Mouse (Mus musculus): ENCODE data around the gene Olfr466. TPM values are rescaled to one million over a fixed set of nuclear protein-coding genes. Genes with fewer than 3 reads are reported as not detected.

The Olfr466 gene
- polyA plus RNA-seq (2012; rRNA removed): not detected in 2 replicates

DNA sequence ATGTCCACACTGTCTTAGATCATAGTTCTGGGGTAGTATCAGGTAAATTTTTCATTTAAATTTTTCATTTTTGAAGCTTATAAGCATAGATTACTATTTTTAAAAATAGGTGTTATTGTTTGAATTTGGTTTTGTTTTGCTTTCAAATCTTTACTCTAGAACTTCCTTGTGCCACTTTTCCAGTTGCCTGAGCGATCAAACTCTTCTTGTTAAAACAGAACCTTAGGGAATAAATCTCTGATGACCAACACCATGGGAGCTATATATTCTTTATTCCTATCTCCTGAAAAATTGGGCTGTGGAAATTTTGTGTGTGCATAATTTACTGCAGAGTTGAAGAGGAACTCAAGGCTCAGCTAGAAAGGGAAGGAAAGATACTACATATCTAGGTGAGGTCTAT is at the start of gene Olfr466:
Gene Olfr466, plus strand, starts transcription at position 301 of the 400 bp plus-strand sequence.
- 60% methylated on average over 1 of the region's 1 CpGs for WGBS
- Histone ChIP-seq H3K4me3 (ENCODE audit: extremely low read depth, insufficient read depth, insufficient read length) (no peak within 1 kb of the TSS), H3K27me3 (ENCODE audit: control insufficient read depth, insufficient read depth, low read length) (no peaks in the 10 kb centered on the region), H3K27ac (ENCODE audit: insufficient read depth, low read length) (no peak within 1 kb of the TSS), H3K36me3 (ENCODE audit: control insufficient read depth, insufficient read depth, low read length) (no peaks in the 10 kb centered on the region), H3K4me1 (ENCODE audit: control insufficient read depth, insufficient read depth, insufficient read length) (no peaks in the 10 kb centered on the region)
- no peak for DNase-seq (ENCODE audit: low read depth in 1 of 2, low spot score in 2 of 2)
- no peak for TF ChIP-seq POLR2A (IDR thresholded peaks at IDR 0.05; ENCODE audit: low read depth, low read length)
- TF ChIP-seq CTCF (IDR thresholded peaks at IDR 0.05; ENCODE audit: extremely low read depth, insufficient read depth, insufficient read length, insufficient replicate concordance): no peak

DNA sequence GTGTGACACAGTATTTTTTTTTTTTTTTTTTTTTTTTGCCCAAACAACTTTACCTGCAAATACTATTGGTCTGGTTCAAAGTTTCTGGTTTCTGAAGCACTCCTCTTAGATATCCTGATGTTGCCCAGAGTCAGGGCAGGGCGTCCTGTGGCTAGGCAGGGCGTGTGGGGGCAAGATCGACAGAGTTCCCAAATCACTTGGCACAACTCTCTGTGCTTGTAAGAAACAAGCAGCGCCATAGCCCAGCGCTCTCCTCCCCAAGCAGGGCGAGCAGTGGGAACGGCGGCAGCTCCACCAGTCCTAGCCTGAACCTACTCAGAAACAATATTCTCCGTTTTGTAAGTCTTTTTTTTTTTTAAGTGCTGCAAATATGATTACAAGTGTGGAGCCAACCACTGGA is 49.4 kb upstream of the Olfr466 start:
- Histone ChIP-seq H3K27me3 (ENCODE audit: control insufficient read depth, insufficient read depth, low read length) (no peaks in the 10 kb centered on the region), H3K27ac (ENCODE audit: insufficient read depth, low read length) (no peak overlapping the region), H3K36me3 (ENCODE audit: control insufficient read depth, insufficient read depth, low read length) (no peaks in the 10 kb centered on the region), H3K4me3 (ENCODE audit: extremely low read depth, insufficient read depth, insufficient read length) (no peak overlapping the region), H3K4me1 (ENCODE audit: control insufficient read depth, insufficient read depth, insufficient read length) (peaks cover 7% of the 10 kb centered on the region)
- no peak for DNase-seq (ENCODE audit: low read depth in 1 of 2, low spot score in 2 of 2)
- 78% methylated on average over 9 of the region's 9 CpGs for WGBS
- no peak for TF ChIP-seq POLR2A (IDR thresholded peaks at IDR 0.05; ENCODE audit: low read depth, low read length)

DNA sequence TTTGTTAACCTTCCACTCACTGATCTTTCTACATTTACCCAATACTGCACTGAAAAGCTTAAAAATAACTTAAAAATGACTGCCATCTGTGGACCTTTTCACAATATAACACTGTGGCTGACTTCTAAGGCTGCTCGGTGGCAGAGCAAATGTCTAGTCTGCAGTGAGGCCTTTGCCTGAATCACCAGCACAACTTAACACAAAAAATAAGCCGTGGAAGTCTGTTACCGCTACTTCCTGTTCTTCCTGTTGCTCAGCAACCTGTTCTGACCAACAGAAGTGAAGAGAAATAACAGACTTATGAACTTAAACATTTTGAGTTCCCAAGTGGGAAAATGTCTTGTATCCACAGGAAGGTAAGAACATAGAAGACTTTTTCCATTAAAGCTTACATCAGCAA is 48.8 kb upstream of the Olfr466 start:
- no peak overlapping the region for H3K4me3 ChIP-seq (ENCODE audit: extremely low read depth, insufficient read depth, insufficient read length)
- TF ChIP-seq CTCF (IDR thresholded peaks at IDR 0.05; ENCODE audit: extremely low read depth, insufficient read depth, insufficient read length, insufficient replicate concordance): no peak
- no peak for TF ChIP-seq POLR2A (IDR thresholded peaks at IDR 0.05; ENCODE audit: low read depth, low read length)
- 23% methylated on average over 3 of the region's 3 CpGs for WGBS
- peaks cover 7% of the 10 kb centered on the region for H3K4me1 ChIP-seq (ENCODE audit: control insufficient read depth, insufficient read depth, insufficient read length)
- no peaks in the 10 kb centered on the region for H3K36me3 ChIP-seq (ENCODE audit: control insufficient read depth, insufficient read depth, low read length)
- no peak for DNase-seq (ENCODE audit: low read depth in 1 of 2, low spot score in 2 of 2)
- H3K27me3 ChIP-seq (ENCODE audit: control insufficient read depth, insufficient read depth, low read length): no peaks in the 10 kb centered on the region
- no peak overlapping the region for H3K27ac ChIP-seq (ENCODE audit: insufficient read depth, low read length)

DNA sequence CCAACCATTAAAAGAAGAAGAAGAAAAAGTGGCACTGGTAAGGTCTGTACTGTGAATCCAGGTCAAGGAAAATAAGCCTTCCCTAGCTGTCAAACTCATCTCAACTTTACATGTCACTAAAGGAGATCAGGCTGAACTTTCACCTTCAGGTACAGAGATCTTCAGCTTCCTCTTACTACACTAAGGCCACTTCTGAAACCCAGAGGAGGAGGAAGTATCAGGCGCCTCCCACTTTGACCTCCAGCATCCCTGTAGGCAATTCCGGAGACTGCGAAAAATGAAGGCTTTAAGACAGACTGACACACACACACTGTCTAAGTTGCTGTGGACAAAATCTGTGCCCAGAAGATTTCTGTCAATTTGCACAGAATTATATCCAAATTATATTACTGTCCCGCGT is 38.1 kb upstream of the Olfr466 start:
- Histone ChIP-seq H3K4me3 (ENCODE audit: extremely low read depth, insufficient read depth, insufficient read length) (peak overlapping the region; percentile 93), H3K36me3 (ENCODE audit: control insufficient read depth, insufficient read depth, low read length) (no peaks in the 10 kb centered on the region), H3K27me3 (ENCODE audit: control insufficient read depth, insufficient read depth, low read length) (no peaks in the 10 kb centered on the region), H3K27ac (ENCODE audit: insufficient read depth, low read length) (peak overlapping the region; percentile 82), H3K4me1 (ENCODE audit: control insufficient read depth, insufficient read depth, insufficient read length) (no peaks in the 10 kb centered on the region)
- peak in 1 of 2 experiments; percentile 34 for DNase-seq (ENCODE audit: low read depth in 1 of 2, low spot score in 2 of 2)
- 0% methylated on average over 5 of the region's 5 CpGs for WGBS
- TF ChIP-seq CTCF (IDR thresholded peaks at IDR 0.05; ENCODE audit: extremely low read depth, insufficient read depth, insufficient read length, insufficient replicate concordance) (no peak), POLR2A (IDR thresholded peaks at IDR 0.05; ENCODE audit: low read depth, low read length) (no peak)

DNA sequence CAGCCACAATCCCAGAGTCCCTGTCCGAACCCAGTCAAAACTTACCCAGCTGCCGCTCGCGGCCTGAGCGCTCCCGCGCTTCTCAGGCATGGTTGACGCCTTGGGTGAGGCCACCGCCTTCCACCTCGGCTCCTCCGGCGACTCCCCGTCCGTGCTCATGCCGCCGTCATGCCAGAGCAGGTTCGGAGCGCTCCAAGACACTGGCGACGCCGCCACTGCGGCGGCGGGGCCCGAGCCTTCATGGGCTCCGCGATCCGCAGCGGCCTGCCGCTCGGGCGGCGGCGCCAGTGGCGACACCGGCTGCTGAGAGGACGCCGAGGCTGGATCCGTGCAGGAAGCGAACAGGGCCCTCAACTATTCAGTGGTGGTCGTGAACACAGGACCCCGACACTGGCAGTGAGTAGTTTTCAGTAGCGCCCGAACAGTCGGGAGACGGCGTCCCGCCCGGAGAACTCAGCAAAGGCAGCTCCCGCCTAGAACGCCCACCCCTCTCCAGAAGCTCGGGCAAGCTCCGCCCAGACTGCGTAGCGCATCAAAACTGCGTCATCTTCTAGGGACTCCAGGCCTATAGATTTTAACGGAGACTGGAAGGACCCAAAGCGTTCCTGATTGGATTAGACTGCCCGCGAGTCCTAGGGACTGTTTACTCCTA is 37.5 kb upstream of the Olfr466 start, which contains the start of gene Mfsd14b:
Gene Mfsd14b, minus strand, starts transcription at position 517 of the 652 bp plus-strand sequence.
- Histone ChIP-seq H3K27me3 (ENCODE audit: control insufficient read depth, insufficient read depth, low read length) (no peaks in the 10 kb centered on the region), H3K4me1 (ENCODE audit: control insufficient read depth, insufficient read depth, insufficient read length) (no peaks in the 10 kb centered on the region), H3K4me3 (ENCODE audit: extremely low read depth, insufficient read depth, insufficient read length) (peak within 1 kb of the TSS; percentile 93), H3K36me3 (ENCODE audit: control insufficient read depth, insufficient read depth, low read length) (no peaks in the 10 kb centered on the region), H3K27ac (ENCODE audit: insufficient read depth, low read length) (peak within 1 kb of the TSS; percentile 82)
- peak; percentile 77 to 82 for DNase-seq (ENCODE audit: low read depth in 1 of 2, low spot score in 2 of 2)
- under 1% methylated on average over 60 of the region's 60 CpGs for WGBS
- TF ChIP-seq POLR2A (IDR thresholded peaks at IDR 0.05; ENCODE audit: low read depth, low read length) (peak; percentile 65), CTCF (IDR thresholded peaks at IDR 0.05; ENCODE audit: extremely low read depth, insufficient read depth, insufficient read length, insufficient replicate concordance) (no peak)

DNA sequence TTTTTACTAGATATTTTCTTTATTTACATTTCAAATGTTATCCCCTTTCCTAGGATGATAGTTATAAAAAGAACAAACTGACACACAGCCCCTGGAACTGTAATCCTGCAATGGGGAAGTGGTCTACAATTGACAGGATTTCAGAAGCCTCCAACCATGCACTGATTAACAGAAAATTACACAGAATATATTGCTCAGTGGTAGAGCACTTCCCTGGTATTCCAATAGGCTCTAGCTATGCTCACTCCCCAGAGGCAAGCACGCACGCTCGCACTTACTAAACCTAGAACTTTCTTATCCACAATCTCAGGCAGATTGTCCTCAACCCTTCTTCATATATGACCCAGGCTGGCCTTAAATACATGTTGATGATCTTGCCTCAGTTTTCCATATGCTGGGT is 36.8 kb upstream of the Olfr466 start:
- Histone ChIP-seq H3K4me3 (ENCODE audit: extremely low read depth, insufficient read depth, insufficient read length) (no peak overlapping the region; the same call in none of the 2 replicates), H3K4me1 (ENCODE audit: control insufficient read depth, insufficient read depth, insufficient read length) (no peaks in the 10 kb centered on the region), H3K27me3 (ENCODE audit: control insufficient read depth, insufficient read depth, low read length) (no peaks in the 10 kb centered on the region), H3K36me3 (ENCODE audit: control insufficient read depth, insufficient read depth, low read length) (no peaks in the 10 kb centered on the region), H3K27ac (ENCODE audit: insufficient read depth, low read length) (no peak overlapping the region)
- DNase-seq (ENCODE audit: low read depth in 1 of 2, low spot score in 2 of 2): no peak
- TF ChIP-seq CTCF (IDR thresholded peaks at IDR 0.05; ENCODE audit: extremely low read depth, insufficient read depth, insufficient read length, insufficient replicate concordance) (no peak), POLR2A (IDR thresholded peaks at IDR 0.05; ENCODE audit: low read depth, low read length) (no peak)
- WGBS: 97% methylated on average over 3 of the region's 3 CpGs

DNA sequence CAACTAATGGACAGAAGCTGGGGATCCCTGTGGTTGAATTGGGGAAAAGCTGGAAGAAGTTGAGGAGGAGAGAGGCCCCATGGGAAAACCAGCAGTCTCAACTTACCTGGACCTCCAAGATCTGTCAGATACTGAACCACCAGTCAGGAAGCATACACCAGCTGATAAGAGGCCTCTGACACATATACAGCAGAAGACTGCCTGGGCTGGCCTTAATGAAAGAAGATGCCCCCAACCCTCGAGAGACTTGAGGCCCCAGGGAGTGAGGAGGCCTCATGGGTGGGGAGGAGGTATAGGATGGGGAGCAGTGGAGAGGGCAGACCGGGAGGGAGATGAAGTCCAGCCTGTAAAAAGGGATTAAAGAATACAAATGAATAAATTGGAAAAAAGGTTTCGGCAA is 29.1 kb upstream of the Olfr466 start:
- no peaks in the 10 kb centered on the region for H3K36me3 ChIP-seq (ENCODE audit: control insufficient read depth, insufficient read depth, low read length)
- no peak overlapping the region for H3K27ac ChIP-seq (ENCODE audit: insufficient read depth, low read length)
- 70% methylated on average over 3 of the region's 3 CpGs for WGBS
- TF ChIP-seq POLR2A (IDR thresholded peaks at IDR 0.05; ENCODE audit: low read depth, low read length): no peak
- TF ChIP-seq CTCF (IDR thresholded peaks at IDR 0.05; ENCODE audit: extremely low read depth, insufficient read depth, insufficient read length, insufficient replicate concordance): no peak
- no peak overlapping the region for H3K4me3 ChIP-seq (ENCODE audit: extremely low read depth, insufficient read depth, insufficient read length)
- no peaks in the 10 kb centered on the region for H3K4me1 ChIP-seq (ENCODE audit: control insufficient read depth, insufficient read depth, insufficient read length)
- no peaks in the 10 kb centered on the region for H3K27me3 ChIP-seq (ENCODE audit: control insufficient read depth, insufficient read depth, low read length)
- no peak for DNase-seq (ENCODE audit: low read depth in 1 of 2, low spot score in 2 of 2)

All from spleen, adult 2 months (tissue).